Comparison of ENCODE assay signal across 8 mouse cellular contexts in genomic region chr19:46338331-46338936, GRCm38 (mm10). TPM values are rescaled to one million over a fixed set of nuclear protein-coding genes. Genes with fewer than 3 reads are reported as not detected.
DNase-seq lines count a peak whose midpoint lies in the region; ATAC-seq and TF ChIP-seq lines count a peak whose summit lies in the region.

TSS of gene Cuedc2 (minus strand) at chr19:46338702.

- TF ChIP-seq EP300 in CH12.LX (IDR thresholded peaks at IDR 0.05; ENCODE audit: low read length): no peak

- no peaks in the 10 kb centered on the region for H3K27me3 ChIP-seq in CH12.LX (replicated peaks)
- H3K27me3 ChIP-seq in forebrain, embryonic 11.5 days (ENCODE audit: control insufficient read depth, insufficient read depth, low read length): no peaks in the 10 kb centered on the region
- H3K27me3 ChIP-seq in heart, embryonic 16.5 days (ENCODE audit: control insufficient read depth, insufficient read depth, low read length): no peaks in the 10 kb centered on the region
- no peaks in the 10 kb centered on the region; the same call in 1 of the 2 replicates for H3K27me3 ChIP-seq in liver, embryonic 15.5 days
- no peaks in the 10 kb centered on the region for H3K27me3 ChIP-seq in neural tube, embryonic 12.5 days (replicated peaks)

- H3K36me3 ChIP-seq in CH12.LX (replicated peaks in 1 of 2; ENCODE audit: control insufficient read depth in 1 of 2, insufficient read depth in 1 of 2, low read length in 1 of 2): peaks cover 0 to 15% of the 10 kb centered on the region in 2 experiments
- H3K36me3 ChIP-seq in forebrain, embryonic 11.5 days (ENCODE audit: control insufficient read depth, insufficient read depth, low read length): no peaks in the 10 kb centered on the region
- H3K36me3 ChIP-seq in heart, embryonic 16.5 days (ENCODE audit: control insufficient read depth, insufficient read depth): no peaks in the 10 kb centered on the region
- no peaks in the 10 kb centered on the region for H3K36me3 ChIP-seq in liver, embryonic 15.5 days (replicated peaks)
- no peaks in the 10 kb centered on the region for H3K36me3 ChIP-seq in neural tube, embryonic 12.5 days

- peak; percentile 97 for DNase-seq in CH12.LX (ENCODE audit: extremely low read depth)
- peak; percentile 98 for DNase-seq in c-Kit-positive CD71-positive TER-119-negative erythroid progenitor cells, embryonic 14.5 days (ENCODE audit: low read depth)
- DNase-seq in forebrain, embryonic 11.5 days (ENCODE audit: low spot score): peak; percentile 97
- peak; percentile 97 to 98 for DNase-seq in kidney, postnatal 36 days
- peak; percentile 97 for DNase-seq in telencephalon, adult 2 months (ENCODE audit: low read depth, low spot score)

- peak within 1 kb of the TSS; percentile 79 for H3K9ac ChIP-seq in CH12.LX (ENCODE audit: insufficient read depth, low read depth)
- peak within 1 kb of the TSS; percentile 69 for H3K9ac ChIP-seq in forebrain, embryonic 11.5 days (ENCODE audit: low read length)
- H3K9ac ChIP-seq in heart, embryonic 16.5 days (ENCODE audit: low read length): peak within 1 kb of the TSS; percentile 89
- peak within 1 kb of the TSS; percentile 70 for H3K9ac ChIP-seq in liver, embryonic 15.5 days
- peak within 1 kb of the TSS; percentile 68 for H3K9ac ChIP-seq in neural tube, embryonic 12.5 days

- peak; percentile 77 for TF ChIP-seq POLR2A in CH12.LX (IDR thresholded peaks at IDR 0.05; ENCODE audit: low read depth, low read length)

- 0 out of 2 replicates have a peak, but pooled peaks cover 2% of the 10 kb centered on the region for H3K79me2 ChIP-seq in CH12.LX (replicated peaks; ENCODE audit: control insufficient read depth, extremely low read depth, insufficient read depth, poor library complexity, severe bottlenecking)

- peak; percentile 40 to 81 for TF ChIP-seq CTCF in CH12.LX (conservative IDR thresholded peaks at IDR 0.05 in 1 of 2, IDR thresholded peaks at IDR 0.05 in 1 of 2; ENCODE audit: low read depth in 2 of 2, low read length in 2 of 2)

- H3K4me3 ChIP-seq in CH12.LX (replicated peaks in 1 of 3; ENCODE audit: low read depth in 2 of 3, low read length in 2 of 3, poor library complexity in 1 of 3): peak within 1 kb of the TSS; percentile 71 to 84 (median 81)
- H3K4me3 ChIP-seq in forebrain, embryonic 11.5 days (ENCODE audit: low read depth, low read length): peak within 1 kb of the TSS; percentile 54
- H3K4me3 ChIP-seq in heart, embryonic 16.5 days (ENCODE audit: low read length): peak within 1 kb of the TSS; percentile 80
- H3K4me3 ChIP-seq in liver, embryonic 15.5 days (replicated peaks): peak within 1 kb of the TSS; percentile 75
- H3K4me3 ChIP-seq in neural tube, embryonic 12.5 days: peak within 1 kb of the TSS; percentile 54

- H3K4me2 ChIP-seq in CH12.LX (ENCODE audit: insufficient read depth, low read depth, poor library complexity, severe bottlenecking): peak within 1 kb of the TSS; percentile 97
- peak within 1 kb of the TSS; percentile 64 for H3K4me2 ChIP-seq in forebrain, embryonic 11.5 days (ENCODE audit: low read depth, low read length, severe bottlenecking)
- peak within 1 kb of the TSS; percentile 84 for H3K4me2 ChIP-seq in heart, embryonic 16.5 days (ENCODE audit: low read depth, low read length)
- peak within 1 kb of the TSS; percentile 91 for H3K4me2 ChIP-seq in liver, embryonic 15.5 days
- H3K4me2 ChIP-seq in neural tube, embryonic 12.5 days (replicated peaks): peak within 1 kb of the TSS; percentile 65

- peak; percentile 34 for TF ChIP-seq RAD21 in CH12.LX (IDR thresholded peaks at IDR 0.05; ENCODE audit: low read depth, low read length)

- no peaks in the 10 kb centered on the region for H3K9me3 ChIP-seq in CH12.LX (replicated peaks; ENCODE audit: low read length)
- H3K9me3 ChIP-seq in forebrain, embryonic 11.5 days (ENCODE audit: control insufficient read depth, low read length): no peaks in the 10 kb centered on the region
- H3K9me3 ChIP-seq in heart, embryonic 16.5 days (replicated peaks; ENCODE audit: control insufficient read depth, low read length): no peaks in the 10 kb centered on the region
- H3K9me3 ChIP-seq in liver, embryonic 15.5 days (replicated peaks): no peaks in the 10 kb centered on the region
- H3K9me3 ChIP-seq in neural tube, embryonic 12.5 days: no peaks in the 10 kb centered on the region

- dilution Hi-C loops in CH12.LX (cut with MboI; ENCODE audit: extremely low pct_ligation_motif_present, extremely low pct_unique_long_range_greater_than_20kb, low sequenced_read_pairs): no loop called here

- ATAC-seq in forebrain, embryonic 11.5 days (replicated peaks; ENCODE audit: low FRiP score): peak; percentile 90
- peak; percentile 91 for ATAC-seq in heart, embryonic 16.5 days (replicated peaks; ENCODE audit: extremely low read depth, insufficient read depth, low FRiP score)
- peak; percentile 82 for ATAC-seq in liver, embryonic 15.5 days (ENCODE audit: insufficient read depth)
- peak; percentile 87 for ATAC-seq in neural tube, embryonic 12.5 days (ENCODE audit: low FRiP score, low read depth)

- H3K4me1 ChIP-seq in CH12.LX (ENCODE audit: control insufficient read depth in 1 of 2, insufficient read depth in 2 of 2): peaks cover 12 to 49% of the 10 kb centered on the region in 2 experiments
- H3K4me1 ChIP-seq in forebrain, embryonic 11.5 days (replicated peaks; ENCODE audit: control insufficient read depth, insufficient read depth, low read length): peaks cover 6% of the 10 kb centered on the region; the same call in 1 of the 2 replicates
- H3K4me1 ChIP-seq in heart, embryonic 16.5 days (ENCODE audit: control insufficient read depth, insufficient read depth, low read length): peaks cover 6% of the 10 kb centered on the region
- peaks cover 55% of the 10 kb centered on the region for H3K4me1 ChIP-seq in liver, embryonic 15.5 days (replicated peaks)
- H3K4me1 ChIP-seq in neural tube, embryonic 12.5 days: peaks cover 6% of the 10 kb centered on the region

- peak within 1 kb of the TSS; percentile 68 for H3K27ac ChIP-seq in CH12.LX (ENCODE audit: insufficient read depth, low read depth)
- H3K27ac ChIP-seq in forebrain, embryonic 11.5 days (ENCODE audit: low read depth, low read length): no peak within 1 kb of the TSS
- H3K27ac ChIP-seq in heart, embryonic 16.5 days (ENCODE audit: low read length): peak within 1 kb of the TSS; percentile 57
- H3K27ac ChIP-seq in liver, embryonic 15.5 days (replicated peaks): peak within 1 kb of the TSS; percentile 86
- peak within 1 kb of the TSS; percentile 16 for H3K27ac ChIP-seq in neural tube, embryonic 12.5 days

- in situ Hi-C loops in CH12.LX (cut with MboI; ENCODE audit: low pct_ligation_motif_present, low pct_unique_long_range_greater_than_20kb, low sequenced_read_pairs): no loop called here

- WGBS in forebrain, embryonic 11.5 days: under 1% methylated on average over 31 of the region's 31 CpGs
- under 1% methylated on average over 31 of the region's 31 CpGs for WGBS in heart, embryonic 16.5 days
- WGBS in liver, embryonic 15.5 days (ENCODE audit: insufficient replicate concordance): under 1% methylated on average over 31 of the region's 31 CpGs
- WGBS in neural tube, embryonic 12.5 days: under 1% methylated on average over 31 of the region's 31 CpGs

TF ChIP-seq in CH12.LX, 34 proteins besides CTCF, POLR2A, EP300 and RAD21 (continues in another document):
- TF ChIP-seq MAZ (IDR thresholded peaks at IDR 0.05; ENCODE audit: low read depth, low read length) (0 out of 2 replicates have a peak, but pooled peaks have one; percentile 85), KAT2A (IDR thresholded peaks at IDR 0.05; ENCODE audit: insufficient replicate concordance, low read length) (peak; percentile 77; the same call in 1 of the 2 replicates), HCFC1 (IDR thresholded peaks at IDR 0.05; ENCODE audit: low read depth, low read length) (peak; percentile 96), MEF2A (IDR thresholded peaks at IDR 0.05; ENCODE audit: borderline replicate concordance, low read depth, low read length) (no peak; the same call in 1 of the 2 replicates), PAX5 (IDR thresholded peaks at IDR 0.05; ENCODE audit: low read length) (no peak), ETS1 (conservative IDR thresholded peaks at IDR 0.05; ENCODE audit: low read depth, low read length) (no peak), CHD1 (IDR thresholded peaks at IDR 0.05; ENCODE audit: low read depth, low read length) (no peak), NRF1 (IDR thresholded peaks at IDR 0.05; ENCODE audit: low read depth, low read length) (peak; percentile 81), ZC3H11A (IDR thresholded peaks at IDR 0.05; ENCODE audit: low read depth, low read length) (no peak), USF2 (conservative IDR thresholded peaks at IDR 0.05; ENCODE audit: low read depth, low read length) (peak; percentile 33; the same call in 1 of the 2 replicates), SIN3A (IDR thresholded peaks at IDR 0.05; ENCODE audit: low read length) (peak; percentile 92), E2F4 (IDR thresholded peaks at IDR 0.05; ENCODE audit: insufficient replicate concordance, low read depth, low read length) (peak; percentile 38; the same call in 1 of the 2 replicates), ZNF384 (IDR thresholded peaks at IDR 0.05; ENCODE audit: low read depth, low read length) (0 out of 2 replicates have a peak, but pooled peaks have one; percentile 12), TBP (conservative IDR thresholded peaks at IDR 0.05; ENCODE audit: low read depth, low read length) (peak; percentile 59; the same call in 1 of the 2 replicates), POLR2AphosphoS2 (IDR thresholded peaks at IDR 0.05; ENCODE audit: low read depth, low read length) (no peak), JUND (conservative IDR thresholded peaks at IDR 0.05; ENCODE audit: low read depth, low read length) (no peak; the same call in 1 of the 2 replicates), UBTF (IDR thresholded peaks at IDR 0.05; ENCODE audit: low read depth, low read length) (no peak), SMC3 (IDR thresholded peaks at IDR 0.05; ENCODE audit: low read depth, low read length) (peak; percentile 61), MAFK (IDR thresholded peaks at IDR 0.05; ENCODE audit: insufficient replicate concordance, low read length) (no peak), ELF1 (IDR thresholded peaks at IDR 0.05; ENCODE audit: low read depth, low read length) (peak; percentile 84), BHLHE40 (IDR thresholded peaks at IDR 0.05; ENCODE audit: low read depth, low read length) (no peak; the same call in 1 of the 2 replicates), MAX (IDR thresholded peaks at IDR 0.05; ENCODE audit: low read length) (peak; percentile 32; the same call in 1 of the 2 replicates)

RNA-seq across cellular contexts. Expression of gene Cuedc2, which starts in this region (rescaled TPM):
- total RNA-seq in CH12.LX (2012; rRNA removed): 95.1 and 102 TPM in 2 replicates
- 117 and 120 TPM in 2 replicates for total RNA-seq in CH12.LX (2014; rRNA removed)
- 94.4 and 123 TPM in 2 replicates for polyA plus RNA-seq in CH12.LX (2012; ENCODE audit: insufficient read length, low read depth)
- 217 and 242 TPM in 2 replicates for polyA plus RNA-seq in forebrain, embryonic 11.5 days (2014; fragmentation: Nextera tagmentation; extraction: Ambion mirVana)
- 142 and 150 TPM in 2 replicates for polyA plus RNA-seq in heart, embryonic 16.5 days (2015; fragmentation: Nextera tagmentation; extraction: Ambion mirVana)
- 73.0 and 82.8 TPM in 2 replicates for polyA plus RNA-seq in liver, embryonic 15.5 days (2015; fragmentation: Nextera tagmentation; extraction: Ambion mirVana)
- polyA plus RNA-seq in neural tube, embryonic 12.5 days (2016; fragmentation: Nextera tagmentation; extraction: Ambion mirVana): 284 and 289 TPM in 2 replicates
